Mouse (Mus musculus) liver, embryonic 14.5 days (tissue): ENCODE measurements around the gene Msln.

Experiments
- CTCF ChIP-seq: IDR thresholded peaks from 2 replicates; pipeline ENCODE4 v1.5.1; 2016; ENCODE audit warnings: antibody characterized with exemption, low read depth, control low read depth
- EP300 ChIP-seq: IDR thresholded peaks from 2 replicates; pipeline ENCODE4 v1.6.1; 2016; ENCODE audit warnings: antibody characterized with exemption, low read depth

DNA sequence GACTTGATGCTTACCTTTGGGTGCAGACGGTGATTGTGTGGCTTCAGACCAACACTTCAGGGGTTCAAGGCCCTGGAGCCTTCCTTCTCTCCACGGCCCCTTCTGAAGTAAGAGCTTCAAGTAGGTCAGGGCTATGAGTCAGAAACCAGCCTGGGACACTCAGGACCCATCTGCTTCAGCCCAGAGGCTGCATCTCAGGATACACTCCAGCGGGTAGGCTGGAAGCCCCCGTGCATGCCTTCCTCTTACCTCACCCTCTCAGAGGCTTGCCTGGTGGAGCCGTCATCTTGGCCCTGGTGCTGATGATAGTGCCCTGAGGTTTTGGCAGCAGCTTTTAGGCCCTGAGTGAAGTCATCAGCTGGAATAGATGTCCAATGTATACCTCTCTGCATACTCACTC lies 18.9 kb downstream of the Msln start:
- TF ChIP-seq CTCF (no peak), EP300 (no peak)
